Mouse (Mus musculus) midbrain, embryonic 12.5 days (tissue): Measurements from ENCODE around the gene Adgrf4. TPM values are rescaled to one million over a fixed set of nuclear protein-coding genes. Genes with fewer than 3 reads are reported as not detected.

Experiments used
- ATAC-seq: fragments of 200-750 bp; cut with Nextera tagmentation; 2 replicates; pipeline ENCODE4 v1.8.0; 2017; ENCODE audit warnings: low read depth, moderate TSS enrichment, moderate library complexity; ENCODE audit not compliant: low FRiP score
- H3K27ac ChIP-seq: fragments of 300-500 bp; sonication (generic); replicated peaks from 2 replicates; pipeline ENCODE4 v1.5.1; 2016; ENCODE audit warnings: mild to moderate bottlenecking
- H3K27me3 ChIP-seq: fragments of 300-500 bp; sonication (generic); 2 replicates; pipeline ENCODE4 v1.6.1; 2016; ENCODE audit warnings: mild to moderate bottlenecking
- H3K36me3 ChIP-seq: fragments of 300-500 bp; sonication (generic); 2 replicates; pipeline ENCODE4 v1.6.1; 2016
- H3K4me1 ChIP-seq: fragments of 300-500 bp; sonication (generic); 2 replicates; pipeline ENCODE4 v1.6.1; 2016
- H3K4me2 ChIP-seq: fragments of 300-500 bp; sonication (generic); replicated peaks from 2 replicates; pipeline ENCODE4 v1.6.1; 2016; ENCODE audit warnings: mild to moderate bottlenecking, moderate library complexity
- H3K4me3 ChIP-seq: fragments of 300-500 bp; sonication (generic); 2 replicates; pipeline ENCODE4 v1.5.1; 2016; ENCODE audit warnings: mild to moderate bottlenecking
- H3K9ac ChIP-seq: fragments of 300-500 bp; sonication (generic); replicated peaks from 2 replicates; pipeline ENCODE4 v1.6.1; 2016; ENCODE audit warnings: mild to moderate bottlenecking, moderate library complexity
- H3K9me3 ChIP-seq: fragments of 300-500 bp; sonication (generic); 2 replicates; pipeline ENCODE4 v1.6.1; 2016; ENCODE audit warnings: mild to moderate bottlenecking
- WGBS: fragments of 180-500 bp; shearing (Covaris S2); methylation state at CpG from one replicate; pipeline ENCODE4 v1.1.7; 2016; 5-methylcytosine and 5-hydroxymethylcytosine counted together
- polyA plus RNA-seq: library from polyadenylated mRNA; unstranded; fragments of >200 nt; fragmentation: Nextera tagmentation; extraction: Ambion mirVana; gene quantifications from 2 replicates; pipeline ENCODE4 v1.2.1, GENCODE M21; 2016

The Adgrf4 gene
- 0.08 TPM in 1 of 2 replicates, not detected in the other for polyA plus RNA-seq

- Histone ChIP-seq H3K9me3 (no peaks in the 10 kb centered on the region), H3K4me1 (no peaks in the 10 kb centered on the region), H3K4me3 (no peak within 1 kb of the TSS), H3K36me3 (no peaks in the 10 kb centered on the region), H3K27me3 (no peaks in the 10 kb centered on the region), H3K27ac (no peak within 1 kb of the TSS), H3K4me2 (no peak within 1 kb of the TSS), H3K9ac (no peak within 1 kb of the TSS)
- no peak for ATAC-seq
- 90% methylated on average over 10 of the region's 10 CpGs for WGBS
Observed at GRCm38 (mm10) chr17:42692136-42692535, at the start of gene Adgrf4. Gene Adgrf4 (minus strand): TSS chr17:42692284.

GRCm38 (mm10) chr17:42741801-42742217, 49.7 kb upstream of the Adgrf4 start, which contains the start of gene Adgrf2:
Gene Adgrf2 (minus strand): TSS chr17:42742179.
- ATAC-seq = no peak

GRCm38 (mm10) chr17:42738794-42739193, 46.7 kb upstream of the Adgrf4 start:
- no peaks in the 10 kb centered on the region for H3K9me3 ChIP-seq
- no peaks in the 10 kb centered on the region for H3K27me3 ChIP-seq
- no peak overlapping the region for H3K9ac ChIP-seq
- H3K4me3 ChIP-seq = no peak overlapping the region
- no peak overlapping the region for H3K27ac ChIP-seq
- WGBS = 89% methylated on average over 6 of the region's 6 CpGs
- H3K4me2 ChIP-seq = no peak overlapping the region
- H3K4me1 ChIP-seq = no peaks in the 10 kb centered on the region
- no peaks in the 10 kb centered on the region for H3K36me3 ChIP-seq
- no peak for ATAC-seq

More at GRCm38 (mm10) chr17:42741801-42742217, 49.7 kb upstream of the Adgrf4 start, which contains the start of gene Adgrf2:
- no peaks in the 10 kb centered on the region for H3K27me3 ChIP-seq
- H3K4me3 ChIP-seq = no peak within 1 kb of the TSS
- 31% methylated on average over 7 of the region's 7 CpGs for WGBS
- no peaks in the 10 kb centered on the region for H3K4me1 ChIP-seq
- no peak within 1 kb of the TSS for H3K9ac ChIP-seq
- no peak within 1 kb of the TSS for H3K27ac ChIP-seq
- H3K4me2 ChIP-seq = no peak within 1 kb of the TSS
- H3K9me3 ChIP-seq = no peaks in the 10 kb centered on the region
- H3K36me3 ChIP-seq = no peaks in the 10 kb centered on the region

GRCm38 (mm10) chr17:42717161-42717560, 25.1 kb upstream of the Adgrf4 start:
- Histone ChIP-seq H3K9me3 (no peaks in the 10 kb centered on the region), H3K4me2 (no peak overlapping the region), H3K36me3 (no peaks in the 10 kb centered on the region), H3K4me1 (no peaks in the 10 kb centered on the region), H3K27me3 (no peaks in the 10 kb centered on the region), H3K9ac (no peak overlapping the region), H3K4me3 (no peak overlapping the region), H3K27ac (no peak overlapping the region)
- WGBS = 54% methylated on average over 3 of the region's 3 CpGs
- no peak for ATAC-seq

GRCm38 (mm10) chr17:42714991-42715390, 22.9 kb upstream of the Adgrf4 start:
- H3K4me3 ChIP-seq = no peak overlapping the region
- no peaks in the 10 kb centered on the region for H3K9me3 ChIP-seq
- ATAC-seq = no peak
- no peaks in the 10 kb centered on the region for H3K36me3 ChIP-seq
- WGBS = 91% methylated on average over 7 of the region's 7 CpGs
- H3K27ac ChIP-seq = no peak overlapping the region
- H3K4me1 ChIP-seq = no peaks in the 10 kb centered on the region
- no peak overlapping the region for H3K9ac ChIP-seq
- H3K4me2 ChIP-seq = no peak overlapping the region
- no peaks in the 10 kb centered on the region for H3K27me3 ChIP-seq

GRCm38 (mm10) chr17:42710717-42711116, 18.6 kb upstream of the Adgrf4 start:
- 91% methylated on average over 7 of the region's 7 CpGs for whole genome bisulfite sequencing
- Histone ChIP-seq H3K9ac (no peak overlapping the region), H3K9me3 (no peaks in the 10 kb centered on the region), H3K36me3 (no peaks in the 10 kb centered on the region), H3K27me3 (no peaks in the 10 kb centered on the region), H3K27ac (no peak overlapping the region), H3K4me2 (no peak overlapping the region), H3K4me1 (no peaks in the 10 kb centered on the region), H3K4me3 (no peak overlapping the region)
- ATAC-seq = no peak

GRCm38 (mm10) chr17:42705611-42706010, 13.5 kb upstream of the Adgrf4 start:
- H3K36me3 ChIP-seq = no peaks in the 10 kb centered on the region
- no peaks in the 10 kb centered on the region for H3K4me1 ChIP-seq
- H3K27ac ChIP-seq = no peak overlapping the region
- no peak overlapping the region for H3K4me3 ChIP-seq
- H3K27me3 ChIP-seq = no peaks in the 10 kb centered on the region
- no peak overlapping the region for H3K4me2 ChIP-seq
- no peak overlapping the region for H3K9ac ChIP-seq
- WGBS = 89% methylated on average over 4 of the region's 4 CpGs
- no peaks in the 10 kb centered on the region for H3K9me3 ChIP-seq
- ATAC-seq = no peak

- Histone ChIP-seq H3K4me3 (no peak overlapping the region), H3K9me3 (no peaks in the 10 kb centered on the region), H3K4me1 (no peaks in the 10 kb centered on the region), H3K36me3 (no peaks in the 10 kb centered on the region), H3K27me3 (no peaks in the 10 kb centered on the region), H3K27ac (no peak overlapping the region), H3K4me2 (no peak overlapping the region), H3K9ac (no peak overlapping the region)
- ATAC-seq = no peak
- WGBS = 91% methylated on average over 9 of the region's 9 CpGs
Observed at GRCm38 (mm10) chr17:42702198-42702597, 10.1 kb upstream of the Adgrf4 start.

GRCm38 (mm10) chr17:42694730-42695129, 2.6 kb upstream of the Adgrf4 start:
- WGBS = 82% methylated on average over 4 of the region's 4 CpGs
- no peak for ATAC-seq
- no peaks in the 10 kb centered on the region for H3K9me3 ChIP-seq

GRCm38 (mm10) chr17:42690531-42690930, 1.6 kb downstream of the Adgrf4 start:
- no peak overlapping the region for H3K4me3 ChIP-seq
- WGBS = 86% methylated on average over 8 of the region's 8 CpGs
- H3K27ac ChIP-seq = no peak overlapping the region
- H3K27me3 ChIP-seq = no peaks in the 10 kb centered on the region
- no peak overlapping the region for H3K9ac ChIP-seq
- H3K4me1 ChIP-seq = no peaks in the 10 kb centered on the region
- no peaks in the 10 kb centered on the region for H3K9me3 ChIP-seq
- no peaks in the 10 kb centered on the region for H3K36me3 ChIP-seq
- no peak overlapping the region for H3K4me2 ChIP-seq
- no peak for ATAC-seq

More at GRCm38 (mm10) chr17:42694730-42695129, 2.6 kb upstream of the Adgrf4 start:
- Histone ChIP-seq H3K27me3 (no peaks in the 10 kb centered on the region), H3K4me3 (no peak overlapping the region), H3K9ac (no peak overlapping the region), H3K4me1 (no peaks in the 10 kb centered on the region), H3K4me2 (no peak overlapping the region), H3K27ac (no peak overlapping the region), H3K36me3 (no peaks in the 10 kb centered on the region)

- ATAC-seq = peak; percentile 92
- peak overlapping the region; percentile 35 for H3K4me2 ChIP-seq
- no peaks in the 10 kb centered on the region for H3K9me3 ChIP-seq
- no peaks in the 10 kb centered on the region for H3K4me1 ChIP-seq
- no peak overlapping the region for H3K9ac ChIP-seq
- H3K27ac ChIP-seq = no peak overlapping the region
- H3K36me3 ChIP-seq = no peaks in the 10 kb centered on the region
- WGBS = 23% methylated on average over 14 of the region's 14 CpGs
- no peak overlapping the region for H3K4me3 ChIP-seq
- no peaks in the 10 kb centered on the region for H3K27me3 ChIP-seq
Observed at GRCm38 (mm10) chr17:42658634-42659422, 33.3 kb downstream of the Adgrf4 start.

GRCm38 (mm10) chr17:42643416-42643815, 48.7 kb downstream of the Adgrf4 start:
- no peak overlapping the region for H3K27ac ChIP-seq
- no peaks in the 10 kb centered on the region for H3K9me3 ChIP-seq
- no peak for ATAC-seq
- WGBS = 77% methylated on average over 3 of the region's 3 CpGs
- H3K4me1 ChIP-seq = no peaks in the 10 kb centered on the region
- no peak overlapping the region for H3K4me2 ChIP-seq
- H3K36me3 ChIP-seq = no peaks in the 10 kb centered on the region
- H3K4me3 ChIP-seq = no peak overlapping the region
- H3K27me3 ChIP-seq = no peaks in the 10 kb centered on the region
- H3K9ac ChIP-seq = no peak overlapping the region
